Mouse (Mus musculus) CH12.LX (cell line): ENCODE data around the gene A830018L16Rik. TPM values are rescaled to one million over a fixed set of nuclear protein-coding genes. Genes with fewer than 3 reads are reported as not detected.

Experiments
- DNase-seq: peaks from one replicate; pipeline ENCODE4 v3.0.0-alpha.2; 2013; ENCODE audit errors: extremely low read depth
- H3K27ac ChIP-seq: 2 replicates; pipeline ENCODE4 v1.5.1; 2012; ENCODE audit warnings: low read depth, mild to moderate bottlenecking, control low read depth, moderate library complexity; ENCODE audit not compliant: insufficient read depth
- H3K27me3 ChIP-seq: replicated peaks from 2 replicates; pipeline ENCODE3; 2012; ENCODE audit warnings: inconsistent platforms
- H3K36me3 ChIP-seq, 2 experiments: replicated peaks in 1 of 2; 2 replicates each; pipeline versions ENCODE3 to v1.6.1; 2012; ENCODE audit warnings: inconsistent platforms in 1 of 2, low read length in 1 of 2, mild to moderate bottlenecking in 1 of 2, mixed read lengths in 1 of 2, moderate library complexity in 1 of 2; ENCODE audit not compliant: control insufficient read depth in 1 of 2, insufficient read depth in 1 of 2
- H3K4me1 ChIP-seq, 2 experiments: 2 replicates each; pipeline ENCODE4 v1.6.1; 2012; ENCODE audit warnings: inconsistent platforms in 1 of 2, moderate library complexity in 1 of 2; ENCODE audit not compliant: insufficient read depth in 2 of 2, control insufficient read depth in 1 of 2
- H3K4me2 ChIP-seq: 2 replicates; pipeline ENCODE4 v1.6.1; 2012; ENCODE audit warnings: low read depth, mild to moderate bottlenecking, control low read depth; ENCODE audit not compliant: poor library complexity, insufficient read depth, severe bottlenecking
- H3K4me3 ChIP-seq, 3 experiments: fragments of 150-350 bp in 1 of 3; sonication (generic) in 1 of 3; replicated peaks in 1 of 3; 2 replicates each; pipeline versions ENCODE3 to v1.5.1; 2011 to 2012; ENCODE audit warnings: low read depth in 2 of 3, low read length in 2 of 3, mild to moderate bottlenecking in 2 of 3, moderate library complexity in 2 of 3, control low read depth in 1 of 3, improper control_type of control experiment in 1 of 3, inconsistent platforms in 1 of 3, mixed read lengths in 1 of 3; ENCODE audit not compliant: poor library complexity in 1 of 3
- H3K79me2 ChIP-seq: replicated peaks from 2 replicates; pipeline ENCODE4 v1.6.1; 2012; ENCODE audit warnings: mild to moderate bottlenecking, moderate library complexity; ENCODE audit not compliant: control insufficient read depth, poor library complexity, insufficient read depth, severe bottlenecking; ENCODE audit errors: extremely low read depth
- H3K9ac ChIP-seq: 2 replicates; pipeline ENCODE4 v1.6.1; 2012; ENCODE audit warnings: low read depth, mild to moderate bottlenecking, control low read depth, moderate library complexity; ENCODE audit not compliant: insufficient read depth
- H3K9me3 ChIP-seq: replicated peaks from 2 replicates; pipeline ENCODE3; 2012; ENCODE audit warnings: low read length, inconsistent platforms, mixed read lengths
- ELF1 ChIP-seq: IDR thresholded peaks from 2 replicates; pipeline ENCODE4 v1.6.1; 2014; ENCODE audit warnings: low read depth, mild to moderate bottlenecking, inconsistent platforms, low read length, improper control_type of control experiment
- HCFC1 ChIP-seq: IDR thresholded peaks from 2 replicates; pipeline ENCODE4 v1.6.1; 2012; ENCODE audit warnings: low read depth, mild to moderate bottlenecking, inconsistent platforms, low read length, improper control_type of control experiment
- JUND ChIP-seq: conservative IDR thresholded peaks from 2 replicates; pipeline ENCODE4 v1.6.1; 2011; ENCODE audit warnings: low read depth, low read length, improper control_type of control experiment
- MAFK ChIP-seq: IDR thresholded peaks from 2 replicates; pipeline ENCODE4 v1.6.1; 2011; ENCODE audit warnings: low read length, improper control_type of control experiment; ENCODE audit not compliant: insufficient replicate concordance
- MYC ChIP-seq: IDR thresholded peaks from 2 replicates; pipeline ENCODE4 v1.6.1; 2011; ENCODE audit warnings: low read depth, mild to moderate bottlenecking, improper control_type of control experiment, low read length
- NRF1 ChIP-seq: IDR thresholded peaks from 2 replicates; pipeline ENCODE4 v1.6.1; 2014; ENCODE audit warnings: low read depth, mild to moderate bottlenecking, inconsistent platforms, low read length, improper control_type of control experiment, moderate library complexity
- POLR2A ChIP-seq: IDR thresholded peaks from 2 replicates; pipeline ENCODE4 v1.6.1; 2011; ENCODE audit warnings: low read depth, mild to moderate bottlenecking, improper control_type of control experiment, low read length
- RCOR1 ChIP-seq: conservative IDR thresholded peaks from 2 replicates; pipeline ENCODE4 v1.6.1; 2012; ENCODE audit warnings: low read depth, mild to moderate bottlenecking, inconsistent platforms, low read length, improper control_type of control experiment
- SMC3 ChIP-seq: IDR thresholded peaks from 2 replicates; pipeline ENCODE4 v1.6.1; 2011; ENCODE audit warnings: low read depth, low read length, improper control_type of control experiment
- TBP ChIP-seq: conservative IDR thresholded peaks from 2 replicates; pipeline ENCODE4 v1.6.1; 2011; ENCODE audit warnings: low read depth, low read length, improper control_type of control experiment
- UBTF ChIP-seq: IDR thresholded peaks from 2 replicates; pipeline ENCODE4 v1.6.1; 2012; ENCODE audit warnings: low read depth, mild to moderate bottlenecking, inconsistent platforms, low read length, improper control_type of control experiment, moderate library complexity
- USF1 ChIP-seq: IDR thresholded peaks from 2 replicates; pipeline ENCODE4 v1.6.1; 2014; ENCODE audit warnings: low read depth, mild to moderate bottlenecking, inconsistent platforms, low read length, improper control_type of control experiment
- USF2 ChIP-seq: conservative IDR thresholded peaks from 2 replicates; pipeline ENCODE4 v1.6.1; 2011; ENCODE audit warnings: low read depth, low read length, improper control_type of control experiment
- ZC3H11A ChIP-seq: IDR thresholded peaks from 2 replicates; pipeline ENCODE4 v1.6.1; 2012; ENCODE audit warnings: low read depth, mild to moderate bottlenecking, inconsistent platforms, low read length, improper control_type of control experiment
- ZMIZ1 ChIP-seq: IDR thresholded peaks from 2 replicates; pipeline ENCODE4 v1.6.1; 2012; ENCODE audit warnings: low read depth, mild to moderate bottlenecking, inconsistent platforms, low read length, improper control_type of control experiment
- ZNF384 ChIP-seq: IDR thresholded peaks from 2 replicates; pipeline ENCODE4 v1.6.1; 2012; ENCODE audit warnings: low read depth, low read length, improper control_type of control experiment, inconsistent platforms
- dilution Hi-C: fragments of 300-500 bp; cut with MboI; formaldehyde crosslinking; loops from 2 replicates; pipeline ENCODE4 v1.14.3; 2020; ENCODE audit warnings: low sequenced_read_pairs; ENCODE audit not compliant: extremely low pct_unique_long_range_greater_than_20kb, extremely low pct_ligation_motif_present
- in situ Hi-C: fragments of 300-500 bp; cut with MboI; formaldehyde crosslinking; loops from 3 replicates; pipeline ENCODE4 v1.14.3; 2019; ENCODE audit warnings: low sequenced_read_pairs, low pct_ligation_motif_present, low pct_unique_long_range_greater_than_20kb, mixed read lengths
- polyA plus RNA-seq: library from polyadenylated mRNA; unstranded; fragments of >175 nt; gene quantifications from 2 replicates; pipeline ENCODE4 v1.2.1, GENCODE M21; 2012; ENCODE audit warnings: low read depth; ENCODE audit not compliant: insufficient read length
- total RNA-seq, 2 experiments: library from RNA; depleted of rRNA; stranded (reverse); fragments of 300-350 nt in 1 of 2; fragments of >200 nt in 1 of 2; gene quantifications; 2 replicates each; pipeline ENCODE4 v1.2.3; 2012 to 2014

A830018L16Rik gene
- total and polyA plus RNA-seq, 3 experiments, result not detected

DNA sequence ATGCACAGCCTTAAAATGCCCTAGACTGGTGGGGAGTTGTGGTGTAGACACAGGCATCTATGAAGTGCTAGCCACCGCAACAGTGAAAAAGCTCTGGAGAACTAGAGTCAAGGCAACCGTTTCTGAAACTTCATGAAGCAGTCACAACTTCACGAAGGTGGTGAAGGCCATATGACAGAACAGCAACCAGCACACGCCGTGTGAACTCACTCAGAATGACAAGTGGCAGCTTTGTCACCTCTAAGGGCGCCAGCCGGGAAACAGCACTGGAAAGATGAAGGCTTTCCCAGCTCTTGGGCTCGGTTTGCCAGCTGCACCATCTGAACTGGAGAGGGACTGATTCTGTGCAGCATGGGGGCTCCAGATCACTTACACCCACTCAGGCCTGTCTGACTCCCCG is 523.1 kb downstream of the A830018L16Rik start:
- dilution Hi-C loops, result no loop called here
- Histone ChIP-seq H3K9me3 (no peaks in the 10 kb centered on the region), H3K36me3 (no peaks in the 10 kb centered on the region), H3K4me2 (no peak overlapping the region), H3K9ac (no peak overlapping the region), H3K4me1 (no peaks in the 10 kb centered on the region), H3K27me3 (no peaks in the 10 kb centered on the region), H3K4me3 (no peak overlapping the region), H3K27ac (no peak overlapping the region), H3K79me2 (no peaks in the 10 kb centered on the region)
- in situ Hi-C loops, result no loop called here
- TF ChIP-seq MYC (no peak), ZMIZ1 (no peak)
- DNase-seq, result no peak

DNA sequence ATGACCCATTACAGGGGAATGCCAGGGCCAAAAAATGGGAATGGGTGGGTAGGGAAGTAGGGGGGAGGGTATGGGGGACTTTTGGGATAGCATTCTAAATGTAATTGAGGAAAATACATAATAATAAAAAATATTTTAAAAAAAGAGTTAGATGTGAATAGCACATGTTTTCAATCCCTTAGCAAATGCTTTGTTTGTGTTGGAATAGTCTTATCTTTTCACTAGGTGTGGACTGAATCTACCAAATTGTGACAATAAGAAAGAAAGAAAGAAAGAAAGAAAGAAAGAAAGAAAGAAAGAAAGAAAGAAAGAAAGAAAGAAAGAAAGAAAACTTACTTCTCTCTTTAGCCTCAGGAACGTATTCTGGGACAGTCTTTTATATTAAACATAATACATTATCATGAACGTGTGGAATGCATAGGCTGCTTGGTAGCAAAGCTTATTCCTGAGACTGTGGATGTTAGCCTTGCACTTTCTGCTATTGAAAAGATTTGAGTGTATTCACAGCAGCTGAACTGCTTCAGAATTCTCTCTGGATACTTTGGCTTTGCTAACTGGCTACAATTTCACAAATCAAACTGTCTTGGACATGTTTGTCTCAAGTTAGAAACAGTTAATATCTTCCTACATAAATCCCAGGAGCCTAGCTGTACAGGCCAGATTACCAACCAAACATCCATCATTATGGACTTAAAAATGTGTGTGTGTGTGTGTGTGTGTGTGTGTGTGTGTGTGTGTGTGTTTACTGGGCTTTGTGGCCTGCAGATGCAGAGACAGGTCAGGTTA is 545.7 kb downstream of the A830018L16Rik start:
- no peak for TF ChIP-seq TBP
- TF ChIP-seq JUND, result no peak
- TF ChIP-seq MAFK, result no peak
- no peak for TF ChIP-seq USF2
- TF ChIP-seq POLR2A, result no peak
- TF ChIP-seq ELF1, result no peak
- TF ChIP-seq NRF1, result no peak
- no peak for TF ChIP-seq USF1
- no peak for TF ChIP-seq UBTF
- TF ChIP-seq MYC, result no peak
- TF ChIP-seq RCOR1, result no peak
- no peak for TF ChIP-seq HCFC1
- no peak for TF ChIP-seq SMC3
- no peak for TF ChIP-seq ZNF384
- no peak for TF ChIP-seq ZC3H11A
- Histone ChIP-seq H3K4me3 (no peak overlapping the region), H3K4me1 (no peaks in the 10 kb centered on the region), H3K79me2 (no peaks in the 10 kb centered on the region), H3K27me3 (no peaks in the 10 kb centered on the region), H3K27ac (no peak overlapping the region), H3K9ac (no peak overlapping the region), H3K9me3 (no peaks in the 10 kb centered on the region), H3K36me3 (no peaks in the 10 kb centered on the region), H3K4me2 (no peak overlapping the region)
- in situ Hi-C loops (no loop called here), dilution Hi-C loops (no loop called here)
- no peak for DNase-seq
